ENCODE assay signal across 9 mouse cellular contexts in the genomic region with DNA sequence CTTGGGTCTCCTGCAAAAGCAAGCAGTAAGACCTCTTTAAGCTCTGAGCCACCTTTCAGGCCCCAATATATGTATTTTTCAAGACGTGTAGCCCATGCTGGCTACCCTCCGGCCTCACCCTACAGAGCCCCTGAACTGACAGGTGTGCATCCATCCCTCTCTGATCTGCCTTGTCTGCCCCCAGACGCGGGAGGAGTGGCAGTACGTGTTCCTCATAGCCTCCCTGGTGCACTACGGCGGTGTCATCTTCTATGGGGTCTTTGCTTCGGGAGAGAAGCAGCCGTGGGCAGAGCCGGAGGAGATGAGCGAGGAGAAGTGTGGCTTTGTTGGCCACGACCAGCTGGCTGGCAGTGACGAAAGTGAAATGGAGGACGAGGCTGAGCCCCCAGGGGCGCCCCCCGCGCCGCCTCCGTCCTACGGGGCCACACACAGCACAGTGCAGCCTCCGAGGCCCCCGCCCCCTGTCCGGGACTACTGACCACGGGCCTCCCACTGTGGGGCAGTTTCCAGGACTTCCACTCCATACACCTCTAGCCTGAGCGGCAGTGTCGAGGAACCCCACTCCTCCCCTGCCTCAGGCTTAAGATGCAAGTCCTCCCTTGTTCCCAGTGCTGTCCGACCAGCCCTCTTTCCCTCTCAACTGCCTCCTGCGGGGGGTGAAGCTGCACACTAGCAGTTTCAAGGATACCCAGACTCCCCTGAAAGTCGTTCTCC. TPM values are rescaled to one million over a fixed set of nuclear protein-coding genes. Genes with fewer than 3 reads are reported as not detected.
A peak's percentile ranks its signal among the peaks of the same experiment; 100 is the strongest.
DNase-seq lines count a peak whose midpoint lies in the region; ATAC-seq and TF ChIP-seq lines count a peak whose summit lies in the region.
"Had no signal": no experiment of that assay in that cellular context is flagged by ENCODE, and none has a peak within 500 bp of the region (broad histone marks: within the 10 kb centered on the region; RNA-seq: fewer than 3 reads in every experiment).

No protein-coding gene starts in this region.

- H3K4me1 ChIP-seq in embryonic facial prominence, embryonic 12.5 days: peaks cover 12% of the 10 kb centered on the region
- peaks cover 17% of the 10 kb centered on the region for H3K4me1 ChIP-seq in hindbrain, embryonic 13.5 days (replicated peaks)
- H3K4me1 ChIP-seq in neural tube, embryonic 11.5 days (ENCODE audit: control insufficient read depth, insufficient read depth, low read length): peaks cover 6% of the 10 kb centered on the region

- H3K9ac ChIP-seq in embryonic facial prominence, embryonic 12.5 days: no peak overlapping the region
- H3K9ac ChIP-seq in hindbrain, embryonic 13.5 days: no peak overlapping the region
- no peak overlapping the region for H3K9ac ChIP-seq in neural tube, embryonic 11.5 days (ENCODE audit: low read length)
- H3K9ac ChIP-seq: liver, embryonic 15.5 days had no signal

- intact Hi-C loops in gastrocnemius, postnatal 36 days (cut with DNase I): no loop called here

- peak overlapping the region; percentile 14 for H3K4me2 ChIP-seq in embryonic facial prominence, embryonic 12.5 days (replicated peaks)
- peak overlapping the region; percentile 31; the same call in 1 of the 2 replicates for H3K4me2 ChIP-seq in hindbrain, embryonic 13.5 days
- peak overlapping the region; percentile 4; the same call in 1 of the 2 replicates for H3K4me2 ChIP-seq in neural tube, embryonic 11.5 days (ENCODE audit: low read depth)
- H3K4me2 ChIP-seq: liver, embryonic 15.5 days had no signal

- ATAC-seq in embryonic facial prominence, embryonic 12.5 days (ENCODE audit: insufficient number of reproducible peaks, insufficient read depth, low FRiP score, low TSS enrichment): no peak
- ATAC-seq in hindbrain, embryonic 13.5 days (ENCODE audit: low FRiP score): no peak
- ATAC-seq in neural tube, embryonic 11.5 days (ENCODE audit: insufficient read depth, low FRiP score, low TSS enrichment): no peak

- no peak for TF ChIP-seq CTCF in layer of hippocampus, adult 2 months (conservative IDR thresholded peaks at IDR 0.05)

- WGBS in embryonic facial prominence, embryonic 12.5 days: 2% methylated on average over 29 of the region's 29 CpGs
- WGBS in hindbrain, embryonic 13.5 days: 6% methylated on average over 20 of the region's 29 CpGs
- WGBS in neural tube, embryonic 11.5 days: 4% methylated on average over 29 of the region's 29 CpGs

- peaks cover 90% of the 10 kb centered on the region for H3K27me3 ChIP-seq in embryonic facial prominence, embryonic 12.5 days
- H3K27me3 ChIP-seq in hindbrain, embryonic 13.5 days: peaks cover 97% of the 10 kb centered on the region
- peaks cover 61% of the 10 kb centered on the region for H3K27me3 ChIP-seq in neural tube, embryonic 11.5 days (ENCODE audit: control insufficient read depth, insufficient read depth, low read length)

- peak overlapping the region; percentile 32; the same call in 1 of the 2 replicates for H3K27ac ChIP-seq in layer of hippocampus, adult 2 months
- no peak overlapping the region for H3K27ac ChIP-seq in embryonic facial prominence, embryonic 12.5 days
- H3K27ac ChIP-seq in hindbrain, embryonic 13.5 days: no peak overlapping the region
- H3K27ac ChIP-seq in neural tube, embryonic 11.5 days (ENCODE audit: low read depth, low read length): no peak overlapping the region
- H3K27ac ChIP-seq: liver, embryonic 15.5 days had no signal

- H3K9me3 ChIP-seq in embryonic facial prominence, embryonic 12.5 days: peaks cover 11% of the 10 kb centered on the region
- H3K9me3 ChIP-seq in hindbrain, embryonic 13.5 days: 0 out of 2 replicates have a peak, but pooled peaks cover 1% of the 10 kb centered on the region
- H3K9me3 ChIP-seq in neural tube, embryonic 11.5 days (ENCODE audit: control insufficient read depth, low read length): peaks cover 2% of the 10 kb centered on the region

- no peak overlapping the region for H3K4me3 ChIP-seq in layer of hippocampus, adult 2 months
- no peak overlapping the region; the same call in 1 of the 2 replicates for H3K4me3 ChIP-seq in embryonic facial prominence, embryonic 12.5 days
- H3K4me3 ChIP-seq in hindbrain, embryonic 13.5 days: 0 out of 2 replicates have a peak overlapping the region, but pooled peaks have one; percentile 9
- H3K4me3 ChIP-seq in neural tube, embryonic 11.5 days (ENCODE audit: low read depth, low read length): no peak overlapping the region
- H3K4me3 ChIP-seq: liver, embryonic 15.5 days had no signal

- H3K36me3 ChIP-seq in embryonic facial prominence, embryonic 12.5 days: no peaks in the 10 kb centered on the region
- no peaks in the 10 kb centered on the region for H3K36me3 ChIP-seq in hindbrain, embryonic 13.5 days
- H3K36me3 ChIP-seq in neural tube, embryonic 11.5 days (ENCODE audit: control insufficient read depth, insufficient read depth, low read length): no peaks in the 10 kb centered on the region; the same call in 1 of the 2 replicates
- H3K36me3 ChIP-seq: liver, embryonic 15.5 days had no signal

- no peak for DNase-seq in layer of hippocampus, adult 2 months (ENCODE audit: low spot score in 2 of 2)
- no peak for DNase-seq in layer of hippocampus, adult 11-12 months (ENCODE audit: low spot score)
- peak; percentile 32 for DNase-seq in neural tube, embryonic 11.5 days (ENCODE audit: low spot score)
- no peak for DNase-seq in spleen, adult 18-20 months
- DNase-seq in gastrocnemius, postnatal 36 days: no peak

RNA-seq across cellular contexts. Expression of a gene that starts 4.6 kb away (rescaled TPM):
- under 1 TPM in 1 of 2 experiments, not detected in 1; 0.20 TPM for total RNA-seq in layer of hippocampus, adult 2 months (2021)
- polyA plus RNA-seq in embryonic facial prominence, embryonic 12.5 days (2016; fragmentation: Nextera tagmentation; extraction: Ambion mirVana): 0.39 and 0.56 TPM in 2 replicates
- not detected in 2 replicates for polyA plus RNA-seq in hindbrain, embryonic 13.5 days (2015; fragmentation: Nextera tagmentation; extraction: Ambion mirVana)
- not detected in 2 replicates for polyA plus RNA-seq in neural tube, embryonic 11.5 days (2014; fragmentation: Nextera tagmentation; extraction: Ambion mirVana)
- total RNA-seq in gastrocnemius, postnatal 36 days (2021): not detected
- total RNA-seq: hematopoietic stem cell, adult 5-6 weeks had no signal
- polyA plus RNA-seq: liver, embryonic 15.5 days had no signal

RNA-seq across cellular contexts. Expression of a gene that starts 6.1 kb away (rescaled TPM):
- not detected for total RNA-seq in layer of hippocampus, adult 2 months (2021)
- polyA plus RNA-seq in embryonic facial prominence, embryonic 12.5 days (2016; fragmentation: Nextera tagmentation; extraction: Ambion mirVana): not detected in 2 replicates
- polyA plus RNA-seq in hindbrain, embryonic 13.5 days (2015; fragmentation: Nextera tagmentation; extraction: Ambion mirVana): 0.66 TPM in 1 of 2 replicates, not detected in the other
- polyA plus RNA-seq in neural tube, embryonic 11.5 days (2014; fragmentation: Nextera tagmentation; extraction: Ambion mirVana): not detected in 2 replicates
- not detected for total RNA-seq in gastrocnemius, postnatal 36 days (2021)
- total RNA-seq: hematopoietic stem cell, adult 5-6 weeks had no signal
- polyA plus RNA-seq: liver, embryonic 15.5 days had no signal

RNA-seq across cellular contexts. Expression of a gene that starts 11.0 kb away (rescaled TPM):
- 1,000 to 10,000 TPM; 1,342 to 1,423 TPM for total RNA-seq in layer of hippocampus, adult 2 months (2021)
- 0.73 and 0.79 TPM in 2 replicates for polyA plus RNA-seq in embryonic facial prominence, embryonic 12.5 days (2016; fragmentation: Nextera tagmentation; extraction: Ambion mirVana)
- polyA plus RNA-seq in hindbrain, embryonic 13.5 days (2015; fragmentation: Nextera tagmentation; extraction: Ambion mirVana): 0.42 and 0.62 TPM in 2 replicates
- 2.3 and 3.6 TPM in 2 replicates for polyA plus RNA-seq in neural tube, embryonic 11.5 days (2014; fragmentation: Nextera tagmentation; extraction: Ambion mirVana)
- total RNA-seq in gastrocnemius, postnatal 36 days (2021): under 1 TPM; 0.76 to 0.79 TPM
- total RNA-seq: hematopoietic stem cell, adult 5-6 weeks had no signal
- polyA plus RNA-seq: liver, embryonic 15.5 days had no signal

RNA-seq across cellular contexts. Expression of a gene that starts 20.3 kb away (rescaled TPM):
- 10 to 100 TPM; 13.2 to 13.3 TPM for total RNA-seq in layer of hippocampus, adult 2 months (2021)
- 43.8 and 45.2 TPM in 2 replicates for polyA plus RNA-seq in embryonic facial prominence, embryonic 12.5 days (2016; fragmentation: Nextera tagmentation; extraction: Ambion mirVana)
- polyA plus RNA-seq in hindbrain, embryonic 13.5 days (2015; fragmentation: Nextera tagmentation; extraction: Ambion mirVana): 23.7 and 24.5 TPM in 2 replicates
- polyA plus RNA-seq in neural tube, embryonic 11.5 days (2014; fragmentation: Nextera tagmentation; extraction: Ambion mirVana): 34.2 and 37.6 TPM in 2 replicates
- total RNA-seq in gastrocnemius, postnatal 36 days (2021): 10 to 100 TPM; 10.6 to 14.3 TPM

RNA-seq across cellular contexts. Expression of a gene that starts 20.6 kb away (rescaled TPM):
- 10 to 100 TPM; 43.0 to 46.1 TPM for total RNA-seq in layer of hippocampus, adult 2 months (2021)
- polyA plus RNA-seq in embryonic facial prominence, embryonic 12.5 days (2016; fragmentation: Nextera tagmentation; extraction: Ambion mirVana): 90.4 and 93.0 TPM in 2 replicates
- polyA plus RNA-seq in hindbrain, embryonic 13.5 days (2015; fragmentation: Nextera tagmentation; extraction: Ambion mirVana): 85.6 and 94.4 TPM in 2 replicates
- polyA plus RNA-seq in neural tube, embryonic 11.5 days (2014; fragmentation: Nextera tagmentation; extraction: Ambion mirVana): 98.4 and 108 TPM in 2 replicates
- total RNA-seq in gastrocnemius, postnatal 36 days (2021): 10 to 100 TPM; 28.6 to 36.2 TPM
